Mouse (Mus musculus): ENCODE data around the gene Ccnd3. TPM values are rescaled to one million over a fixed set of nuclear protein-coding genes. Genes with fewer than 3 reads are reported as not detected.

Ccnd3 gene
- 179 and 198 TPM in 2 replicates for polyA plus RNA-seq (2012; rRNA removed)

GRCm38 (mm10) chr17:47504941-47505346 lies at the start of gene Ccnd3:
Ccnd3 (plus strand) TSS chr17:47505051.

GRCm38 (mm10) chr17:47501946-47502706 lies 2.7 kb upstream of the Ccnd3 start, which contains the start of gene Taf8:
Taf8 (minus strand) TSS chr17:47502292.

DNA sequence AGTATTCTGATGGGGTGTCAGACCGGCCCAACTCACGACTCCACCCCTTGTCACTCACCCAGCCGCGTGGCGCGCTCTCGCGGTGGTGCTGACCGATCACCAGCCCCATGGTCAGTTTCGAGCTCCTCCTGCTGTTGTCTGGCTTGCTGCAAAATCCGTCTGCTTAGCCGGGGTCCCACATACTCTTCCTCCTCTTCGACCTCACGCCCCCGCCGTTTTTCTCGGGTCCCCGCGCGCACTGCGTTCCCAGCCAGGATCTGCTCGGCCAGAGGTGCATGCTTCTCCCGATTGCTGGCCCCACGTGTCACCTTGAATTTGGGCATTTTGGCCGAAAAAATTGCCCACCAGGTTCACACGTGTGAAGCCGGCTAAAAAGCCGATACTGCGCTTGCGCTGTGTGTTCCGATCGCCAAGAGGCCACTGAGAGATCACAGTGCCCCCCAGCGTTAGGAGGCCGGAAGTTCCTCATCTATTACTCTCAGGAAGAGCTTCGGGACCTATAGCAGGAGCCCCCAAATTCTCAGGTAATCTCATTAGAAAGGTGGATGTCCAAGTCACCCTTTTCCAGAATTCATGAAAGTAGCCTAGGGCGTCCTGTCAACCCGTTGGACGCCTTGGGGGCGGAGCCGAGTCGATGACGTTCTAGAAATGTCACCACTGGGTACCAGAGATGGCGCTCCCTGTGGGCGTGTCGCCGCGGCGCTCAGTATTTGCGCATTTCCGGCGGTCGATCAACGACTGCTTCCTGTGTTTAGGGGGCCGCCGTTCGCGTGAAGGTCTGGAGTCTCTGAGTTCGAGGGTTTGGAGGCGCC lies 106.2 kb downstream of the Ccnd3 start, which contains the start of the genes Bysl, Med20 and Gm20517:
TSS of gene Bysl (minus strand) at position 644 of the 812 bp plus-strand sequence.
TSS of gene Med20 (plus strand) at position 734 of the 812 bp plus-strand sequence.
TSS of gene Gm20517 (plus strand) at position 741 of the 812 bp plus-strand sequence.

DNA sequence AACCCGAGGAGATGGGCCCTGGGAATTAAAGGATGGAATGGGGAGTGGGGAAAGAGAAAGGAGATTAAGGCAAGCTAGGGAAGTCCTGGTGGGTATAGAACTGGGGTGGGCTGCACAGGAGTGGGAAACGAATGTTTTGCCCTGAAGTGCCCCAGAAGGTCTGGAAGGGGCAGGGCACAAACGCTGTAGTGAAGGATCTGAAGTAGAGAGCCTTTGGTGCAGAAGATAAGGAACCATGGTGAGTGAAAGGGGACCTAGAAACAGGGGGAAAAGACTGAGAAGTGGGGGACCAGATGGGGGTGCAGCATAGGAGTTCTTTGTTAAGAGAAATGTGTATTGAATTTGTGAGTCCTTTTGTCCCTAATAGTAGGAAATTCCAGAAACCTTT lies 125.8 kb downstream of the Ccnd3 start, which contains the start of gene Usp49:
TSS of gene Usp49 (plus strand) at position 13 of the 388 bp plus-strand sequence.

Other genes with a start within 250 kb of the Ccnd3 start
- gene Mrps10, start 136.2 kb upstream of the Ccnd3 start, polyA plus RNA-seq (2012; rRNA removed) = 20.6 and 23.0 TPM in 2 replicates
- gene Guca1b, start 119.7 kb upstream of the Ccnd3 start, polyA plus RNA-seq (2012; rRNA removed) = 0.37 TPM in 2 replicates
- gene Guca1a, start 104.5 kb upstream of the Ccnd3 start, polyA plus RNA-seq (2012; rRNA removed) = 0.59 and 0.90 TPM in 2 replicates
- 0.46 and 0.55 TPM in 2 replicates for gene AI661453, start 68.4 kb upstream of the Ccnd3 start, polyA plus RNA-seq (2012; rRNA removed)
- 0.57 and 0.89 TPM in 2 replicates for gene 1700001C19Rik, start 67.7 kb upstream of the Ccnd3 start, polyA plus RNA-seq (2012; rRNA removed)
- gene Taf8, start 2.8 kb upstream of the Ccnd3 start, polyA plus RNA-seq (2012; rRNA removed) = 15.4 and 16.7 TPM in 2 replicates
- gene Bysl, start 106.4 kb downstream of the Ccnd3 start, polyA plus RNA-seq (2012; rRNA removed) = 10.9 and 12.9 TPM in 2 replicates
- gene Med20, start 106.5 kb downstream of the Ccnd3 start, polyA plus RNA-seq (2012; rRNA removed) = 21.0 and 24.1 TPM in 2 replicates
- 0.83 and 1.2 TPM in 2 replicates for gene Gm20517, start 106.5 kb downstream of the Ccnd3 start, polyA plus RNA-seq (2012; rRNA removed)
- 6.2 and 7.2 TPM in 2 replicates for gene Usp49, start 125.6 kb downstream of the Ccnd3 start, polyA plus RNA-seq (2012; rRNA removed)
- gene Tomm6, start 183.3 kb downstream of the Ccnd3 start, polyA plus RNA-seq (2012; rRNA removed) = 45.6 and 70.2 TPM in 2 replicates
- 2.4 and 2.6 TPM in 2 replicates for gene Frs3, start 184.0 kb downstream of the Ccnd3 start, polyA plus RNA-seq (2012; rRNA removed)
- 0.25 and 0.27 TPM in 2 replicates for gene Gm21981, start 189.4 kb downstream of the Ccnd3 start, polyA plus RNA-seq (2012; rRNA removed)
- 0.15 TPM in 1 of 2 replicates, not detected in the other for gene Prickle4, start 189.7 kb downstream of the Ccnd3 start, polyA plus RNA-seq (2012; rRNA removed)
- not detected in 2 replicates for gene Pgc, start 221.8 kb downstream of the Ccnd3 start, polyA plus RNA-seq (2012; rRNA removed)
- gene Tfeb, start 232.0 kb downstream of the Ccnd3 start, polyA plus RNA-seq (2012; rRNA removed) = 2.5 and 2.8 TPM in 2 replicates